Mouse (Mus musculus) 3134 (cell line): Measurements from ENCODE around the gene Gm17349.
"Not testable (repeated sequence)": the region's sequence is repeated elsewhere in the genome, so short reads cannot be mapped to it uniquely, and the experiment has no call there.

Experiments used
- DNase-seq: peaks from one replicate; pipeline ENCODE4 v3.0.0-alpha.2; 2011; ENCODE audit warnings: low spot score; ENCODE audit not compliant: insufficient read length; ENCODE audit errors: extremely low read depth

Gene Gm17349

GRCm38 (mm10) chr15:99705440-99706048 lies at the start of gene Gm17349:
Gm17349 (minus strand) TSS chr15:99705490.
- DNase-seq: no peak

GRCm38 (mm10) chr15:99754204-99754603 lies 48.9 kb upstream of the Gm17349 start:
- no peak for DNase-seq

DNA sequence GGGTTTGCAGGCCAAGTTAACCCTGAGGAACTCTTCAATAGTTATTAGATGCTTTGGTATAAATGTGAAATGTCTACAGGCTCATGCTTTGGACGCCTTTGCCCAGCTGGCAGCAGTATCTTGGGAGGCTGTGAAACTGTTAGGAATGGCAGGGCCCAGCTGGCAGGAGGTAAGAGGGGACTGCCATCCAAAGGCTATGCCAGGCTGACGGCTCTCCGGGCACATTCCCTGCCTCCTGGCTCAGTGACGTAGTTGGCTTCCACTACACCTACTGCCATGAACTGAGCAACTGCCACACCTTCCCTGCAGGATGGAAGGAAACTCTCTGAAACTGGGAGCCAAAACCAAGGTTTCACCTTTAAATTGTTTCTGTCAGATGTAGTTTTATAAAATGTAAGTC lies 34.9 kb upstream of the Gm17349 start:
- DNase-seq: no peak

DNA sequence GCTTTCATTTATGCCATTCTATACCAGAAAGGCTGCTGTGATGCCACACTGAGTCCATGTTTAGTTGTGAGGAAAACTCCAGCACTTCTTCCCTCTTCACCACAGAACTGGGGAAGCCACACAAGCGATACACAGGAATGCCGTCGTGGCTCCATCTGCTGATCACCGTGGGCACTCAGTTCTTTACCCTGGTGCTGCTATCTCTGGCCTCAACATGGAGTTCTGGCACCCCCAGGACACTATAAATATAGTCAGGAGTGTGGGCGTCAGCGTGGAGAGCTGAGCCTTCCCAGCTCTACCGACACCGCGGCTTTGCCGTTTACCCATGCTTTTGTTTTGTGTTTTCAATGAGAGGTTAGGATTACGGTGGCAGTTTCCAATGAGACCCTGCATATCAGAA lies 31.4 kb upstream of the Gm17349 start:
- DNase-seq: no peak

DNA sequence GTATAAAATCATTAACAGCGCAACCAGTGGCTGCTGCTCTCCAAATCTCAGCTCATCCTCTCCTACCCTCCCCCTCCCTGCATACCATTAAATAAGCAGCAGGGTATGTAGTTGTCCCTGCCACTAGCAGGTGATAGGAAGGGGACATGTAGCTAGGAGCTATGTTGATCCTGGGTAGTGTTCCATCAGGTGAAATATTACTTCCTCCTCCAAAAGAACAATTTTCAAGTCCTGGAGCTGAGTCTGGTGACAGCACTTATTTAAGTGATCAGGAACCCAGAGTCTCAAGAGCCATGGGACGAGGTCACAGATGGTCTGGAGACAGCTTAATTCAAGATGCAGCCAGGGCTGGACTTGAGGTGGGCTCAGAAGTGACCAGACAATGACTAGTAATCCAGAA lies 30.3 kb upstream of the Gm17349 start:
- DNase-seq: no peak

GRCm38 (mm10) chr15:99733186-99733585 lies 27.9 kb upstream of the Gm17349 start:
- no peak for DNase-seq

DNA sequence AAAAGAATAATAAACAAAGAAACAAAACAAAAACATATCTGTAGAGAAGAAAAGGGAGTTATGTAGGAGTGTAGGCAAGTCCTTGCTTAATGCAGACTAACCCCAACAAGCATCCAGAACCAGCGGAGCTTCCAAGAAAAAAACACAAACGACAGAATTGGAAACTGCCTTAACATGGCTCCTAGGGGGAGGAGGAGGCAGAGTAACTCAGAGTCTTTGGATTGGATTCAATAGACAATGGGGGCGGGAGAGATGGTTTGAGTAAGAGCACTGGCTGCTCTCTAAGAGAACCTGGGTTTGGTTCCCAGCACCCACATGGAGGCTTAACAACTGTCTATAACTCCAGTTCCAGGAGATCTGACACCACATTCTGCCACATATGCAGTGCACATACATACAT lies 26.4 kb upstream of the Gm17349 start:
- no peak for DNase-seq

- DNase-seq: no peak
Measured at GRCm38 (mm10) chr15:99731167-99731566, 25.9 kb upstream of the Gm17349 start.

DNA sequence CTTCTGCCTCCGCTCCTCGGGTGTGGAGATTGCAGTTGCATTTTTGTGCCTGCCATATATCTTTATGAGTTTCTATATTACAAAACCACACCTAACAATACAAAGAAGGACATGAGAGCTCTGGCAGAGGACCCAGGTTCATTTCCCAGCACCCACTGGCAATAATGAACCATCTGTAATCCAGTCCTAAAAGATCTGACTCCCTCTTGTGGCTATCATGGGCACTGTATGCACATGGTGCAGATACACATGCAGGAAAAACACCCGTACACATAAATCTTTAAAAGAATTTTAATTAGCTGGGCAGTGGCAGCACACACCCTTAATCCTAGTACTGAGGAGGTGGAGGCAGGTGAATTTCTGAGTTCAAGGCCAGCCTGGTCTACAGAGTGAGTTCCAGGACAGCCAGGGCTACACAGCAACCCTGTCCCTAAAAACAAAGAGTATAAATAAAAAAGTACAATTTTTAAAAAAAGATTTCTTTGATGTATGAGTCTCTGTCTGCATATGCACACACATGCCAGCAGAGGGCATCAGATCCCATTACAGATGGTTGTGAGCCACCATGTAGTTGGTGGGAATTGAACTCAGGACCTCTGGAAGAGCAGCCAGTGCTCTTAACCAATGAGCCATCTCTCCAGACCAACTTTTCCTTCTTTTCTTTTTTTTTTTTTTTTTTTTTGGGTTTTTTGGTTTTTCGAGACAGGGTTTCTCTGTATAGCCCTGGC lies 23.9 kb upstream of the Gm17349 start:
- DNase-seq: no peak

GRCm38 (mm10) chr15:99728211-99728610 lies 22.9 kb upstream of the Gm17349 start:
- DNase-seq: no peak

- no peak for DNase-seq
Measured at GRCm38 (mm10) chr15:99727525-99727924, 22.2 kb upstream of the Gm17349 start.

- not testable (repeated sequence) for DNase-seq
Measured at GRCm38 (mm10) chr15:99727039-99727438, 21.7 kb upstream of the Gm17349 start.

- DNase-seq: no peak
Measured at GRCm38 (mm10) chr15:99726549-99726948, 21.3 kb upstream of the Gm17349 start.

- DNase-seq: peak; percentile 96
Measured at GRCm38 (mm10) chr15:99725341-99726155, 20.3 kb upstream of the Gm17349 start, which contains the start of gene Cox14. Cox14 (plus strand) TSS chr15:99725618.

DNA sequence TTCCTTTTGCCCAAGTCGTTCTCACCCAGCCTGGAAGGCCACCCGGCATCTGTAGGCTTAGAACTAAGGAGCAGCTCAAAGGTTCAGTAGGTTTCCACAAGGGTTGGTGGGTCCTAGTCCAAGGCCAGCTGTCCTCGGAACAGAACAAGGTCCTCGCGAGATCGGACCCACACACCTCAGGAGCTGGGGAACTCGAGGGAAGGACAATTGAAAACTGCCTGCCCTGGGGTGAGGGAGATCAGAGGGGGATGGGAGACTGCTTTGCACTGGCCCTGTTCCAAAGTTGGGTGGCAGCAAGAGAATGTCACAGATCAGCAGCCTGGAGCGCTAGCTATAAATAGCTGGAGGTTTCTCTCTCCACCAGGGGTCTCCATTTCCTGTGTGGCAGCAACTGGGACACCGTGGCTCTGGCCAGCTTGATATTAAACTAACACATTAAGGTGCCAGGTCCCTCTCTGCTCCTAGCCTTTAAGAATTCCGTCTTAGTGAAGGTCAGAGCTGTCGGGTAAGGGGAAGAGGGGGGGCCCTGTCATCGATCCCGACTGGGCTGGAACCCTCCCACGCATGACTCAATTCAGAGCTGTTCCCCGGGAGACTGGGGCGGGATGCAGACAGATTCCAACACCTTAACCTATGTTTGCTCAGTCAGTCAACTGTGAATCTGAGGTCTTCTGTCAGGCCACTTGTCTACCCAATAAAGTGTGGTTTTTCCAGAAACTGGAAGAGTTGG lies 19.2 kb upstream of the Gm17349 start:
- DNase-seq: peak; percentile 78

GRCm38 (mm10) chr15:99723515-99724291 lies 18.4 kb upstream of the Gm17349 start:
- DNase-seq: peak; percentile 76

- DNase-seq: no peak
Measured at GRCm38 (mm10) chr15:99723120-99723514, 17.8 kb upstream of the Gm17349 start.

- no peak for DNase-seq
Measured at GRCm38 (mm10) chr15:99721921-99722743, 16.8 kb upstream of the Gm17349 start.

GRCm38 (mm10) chr15:99719865-99720264 lies 14.6 kb upstream of the Gm17349 start:
- no peak for DNase-seq
